Mouse (Mus musculus) spleen, adult 2 months (tissue): Measurements from ENCODE around the gene Gm4737.

Experiments
- CTCF ChIP-seq: fragments of 200-500 bp; IDR thresholded peaks from 2 replicates; pipeline ENCODE4 v1.5.1; 2011; ENCODE audit warnings: mild to moderate bottlenecking, inconsistent platforms; ENCODE audit not compliant: insufficient read depth, insufficient read length, insufficient replicate concordance; ENCODE audit errors: extremely low read depth
- POLR2A ChIP-seq: fragments of 200-500 bp; IDR thresholded peaks from 2 replicates; pipeline ENCODE4 v1.6.1; 2011; ENCODE audit warnings: low read depth, low read length, inconsistent platforms

DNA sequence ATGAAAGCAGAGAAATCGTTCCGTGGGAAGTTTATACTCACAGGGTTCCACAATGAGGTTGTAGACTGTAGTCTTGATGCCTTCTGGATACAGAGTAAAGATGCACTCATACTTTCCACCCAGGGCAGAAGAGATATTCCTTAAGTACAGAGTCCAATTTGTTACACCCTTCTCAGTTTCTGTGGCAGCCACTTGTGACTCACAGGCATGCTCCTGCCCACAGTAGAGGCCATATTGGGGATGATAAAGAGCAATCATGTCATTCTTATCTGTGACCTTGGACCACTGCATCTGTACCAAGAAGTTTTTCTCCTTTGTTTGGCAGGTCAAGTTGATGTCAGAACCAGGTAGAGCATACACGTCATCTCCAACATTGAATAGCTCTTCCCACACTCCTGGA, 37.2 kb downstream of the Gm4737 start:
- no peak for TF ChIP-seq POLR2A
- TF ChIP-seq CTCF: no peak
